Mouse (Mus musculus) heart, postnatal 0 days (tissue): ENCODE measurements around the gene Lcn6.

Source experiments
- CTCF ChIP-seq: IDR thresholded peaks from 2 replicates; pipeline ENCODE4 v1.5.1; 2016; ENCODE audit warnings: antibody characterized with exemption, control low read depth, low read depth
- EP300 ChIP-seq: IDR thresholded peaks from 2 replicates; pipeline ENCODE4 v1.6.1; 2016; ENCODE audit warnings: antibody characterized with exemption, low read depth

- no peak for TF ChIP-seq CTCF
- TF ChIP-seq EP300 = no peak
Observed at GRCm38 (mm10) chr2:25654502-25654901, 22.1 kb upstream of the Lcn6 start.
